Mouse (Mus musculus): ENCODE results near the gene Kynu. TPM values are rescaled to one million over a fixed set of nuclear protein-coding genes. Genes with fewer than 3 reads are reported as not detected.

Gene Kynu
- polyA plus RNA-seq, 1 experiment from 2014 or later = 20.0 TPM

DNA sequence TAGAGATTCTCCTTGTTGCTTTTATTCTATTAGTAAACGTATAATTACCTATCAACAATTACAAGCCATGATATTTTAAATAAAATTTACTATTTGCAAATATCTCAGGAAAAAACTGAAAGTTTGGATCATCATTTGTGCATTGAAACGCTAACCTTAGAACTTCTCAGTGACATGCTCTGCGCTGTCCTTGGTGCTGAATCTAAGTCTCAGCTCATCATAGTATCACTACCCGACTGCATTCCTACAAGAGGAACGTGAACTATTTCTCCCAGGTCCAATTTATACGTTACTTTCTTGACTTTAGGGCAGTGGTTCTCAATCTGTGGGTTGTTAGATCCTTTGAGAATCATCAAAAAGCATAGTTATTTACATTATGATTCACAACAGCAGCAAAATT is 58.4 kb downstream of the Kynu start:
- DNase-seq (peak; percentile 23), ATAC-seq (no peak)
- Histone ChIP-seq H3K4me3 (ENCODE audit: low read depth, low read length) (no peak overlapping the region), H3K4me1 (ENCODE audit: insufficient read depth) (no peaks in the 10 kb centered on the region), H3K9me3 (ENCODE audit: low read length) (no peaks in the 10 kb centered on the region), H3K36me3 (replicated peaks; ENCODE audit: insufficient read depth, low read length) (0 out of 2 replicates have a peak, but pooled peaks cover 2% of the 10 kb centered on the region), H3K27ac (ENCODE audit: low read depth) (no peak overlapping the region), H3K4me2 (ENCODE audit: low read depth, low read length) (no peak overlapping the region), H3K9ac (replicated peaks) (no peak overlapping the region), H3K27me3 (ENCODE audit: insufficient read depth, low read length) (no peaks in the 10 kb centered on the region)
- no peak for TF ChIP-seq CTCF (IDR thresholded peaks at IDR 0.05; ENCODE audit: low read depth)
- TF ChIP-seq EP300 (IDR thresholded peaks at IDR 0.05; ENCODE audit: low read depth) = no peak
- 12% methylated on average over 6 of the region's 6 CpGs for WGBS (ENCODE audit: insufficient replicate concordance)

DNA sequence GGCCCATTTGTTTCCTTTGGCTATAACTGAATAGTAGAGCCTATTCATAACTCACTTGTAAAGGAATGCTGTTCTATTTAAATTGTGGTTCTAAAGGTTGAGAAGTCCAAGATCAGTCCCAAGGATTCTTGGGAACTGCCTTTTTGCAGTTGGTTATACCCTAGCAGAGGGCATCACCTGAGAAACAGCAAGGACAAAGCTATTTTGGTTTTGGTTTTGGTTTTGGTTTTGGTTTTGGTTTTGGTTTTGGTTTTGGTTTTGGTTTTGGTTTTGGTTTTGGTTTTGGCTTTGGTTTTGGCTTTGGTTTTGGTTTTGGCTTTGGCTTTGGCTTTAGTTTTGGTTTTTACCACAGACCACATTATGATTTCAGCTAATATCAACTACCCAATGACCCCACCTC is 66.0 kb downstream of the Kynu start:
- H3K9me3 ChIP-seq (ENCODE audit: low read length) = no peaks in the 10 kb centered on the region
- H3K4me3 ChIP-seq (ENCODE audit: low read depth, low read length) = no peak overlapping the region
- no peaks in the 10 kb centered on the region for H3K4me1 ChIP-seq (ENCODE audit: insufficient read depth)
- H3K27ac ChIP-seq (ENCODE audit: low read depth) = no peak overlapping the region
- TF ChIP-seq CTCF (IDR thresholded peaks at IDR 0.05; ENCODE audit: low read depth) = no peak
- TF ChIP-seq EP300 (IDR thresholded peaks at IDR 0.05; ENCODE audit: low read depth) = no peak
- no peak overlapping the region for H3K4me2 ChIP-seq (ENCODE audit: low read depth, low read length)
- no peaks in the 10 kb centered on the region for H3K27me3 ChIP-seq (ENCODE audit: insufficient read depth, low read length)
- H3K36me3 ChIP-seq (replicated peaks; ENCODE audit: insufficient read depth, low read length) = no peaks in the 10 kb centered on the region
- H3K9ac ChIP-seq (replicated peaks) = no peak overlapping the region
- no peak for ATAC-seq
- DNase-seq = no peak

DNA sequence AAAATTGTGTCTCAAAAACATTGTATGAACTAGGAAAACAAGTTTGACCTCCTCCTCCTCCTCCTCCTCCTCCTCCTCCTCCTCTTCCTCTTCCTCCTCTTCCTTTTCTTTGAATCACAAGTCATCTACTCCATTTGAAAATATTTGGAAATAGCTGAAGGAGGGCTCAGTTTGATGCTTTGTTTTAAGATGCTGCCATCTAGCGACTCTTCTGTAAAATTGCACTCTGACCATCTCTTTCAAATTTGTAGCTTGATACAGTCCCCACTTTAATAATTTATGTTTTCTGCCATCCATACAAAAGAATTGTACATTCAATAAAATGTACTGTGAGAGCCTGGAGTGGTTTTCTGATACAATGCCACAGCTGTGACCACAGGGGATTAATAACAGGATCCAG is 67.7 kb downstream of the Kynu start:
- Histone ChIP-seq H3K36me3 (replicated peaks; ENCODE audit: insufficient read depth, low read length) (no peaks in the 10 kb centered on the region), H3K4me1 (ENCODE audit: insufficient read depth) (no peaks in the 10 kb centered on the region), H3K9ac (replicated peaks) (no peak overlapping the region), H3K27me3 (ENCODE audit: insufficient read depth, low read length) (no peaks in the 10 kb centered on the region), H3K27ac (ENCODE audit: low read depth) (no peak overlapping the region), H3K9me3 (ENCODE audit: low read length) (no peaks in the 10 kb centered on the region), H3K4me3 (ENCODE audit: low read depth, low read length) (no peak overlapping the region), H3K4me2 (ENCODE audit: low read depth, low read length) (no peak overlapping the region)
- ATAC-seq (no peak), DNase-seq (no peak)
- TF ChIP-seq CTCF (IDR thresholded peaks at IDR 0.05; ENCODE audit: low read depth) (peak; percentile 60), EP300 (IDR thresholded peaks at IDR 0.05; ENCODE audit: low read depth) (no peak)
- 0% methylated on average over 1 of the region's 1 CpGs for WGBS (ENCODE audit: insufficient replicate concordance)

DNA sequence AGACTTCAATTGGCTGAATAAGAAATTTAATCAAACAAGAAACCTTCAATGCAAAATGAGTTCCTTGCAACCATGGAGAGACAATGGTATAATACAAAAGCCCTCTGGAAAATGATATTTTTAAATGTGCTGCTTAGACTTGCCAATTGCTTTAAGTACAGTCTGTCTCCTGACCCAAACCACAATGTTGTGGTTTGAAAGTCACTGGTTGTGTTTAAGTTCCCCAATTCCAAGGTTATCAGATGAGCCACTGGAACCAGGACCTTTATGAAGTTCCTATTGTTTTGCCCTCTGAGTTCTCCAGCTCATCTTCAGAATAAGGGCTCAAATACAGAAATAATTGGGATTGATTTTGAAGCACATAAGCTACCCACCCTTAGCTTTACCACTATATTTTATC is 76.7 kb downstream of the Kynu start:
- Histone ChIP-seq H3K27ac (ENCODE audit: low read depth) (no peak overlapping the region), H3K4me2 (ENCODE audit: low read depth, low read length) (no peak overlapping the region), H3K4me3 (ENCODE audit: low read depth, low read length) (no peak overlapping the region), H3K36me3 (replicated peaks; ENCODE audit: insufficient read depth, low read length) (0 out of 2 replicates have a peak, but pooled peaks cover 3% of the 10 kb centered on the region), H3K27me3 (ENCODE audit: insufficient read depth, low read length) (no peaks in the 10 kb centered on the region), H3K4me1 (ENCODE audit: insufficient read depth) (no peaks in the 10 kb centered on the region), H3K9me3 (ENCODE audit: low read length) (no peaks in the 10 kb centered on the region), H3K9ac (replicated peaks) (no peak overlapping the region)
- no peak for ATAC-seq
- TF ChIP-seq CTCF (IDR thresholded peaks at IDR 0.05; ENCODE audit: low read depth) (no peak), EP300 (IDR thresholded peaks at IDR 0.05; ENCODE audit: low read depth) (no peak)
- DNase-seq = no peak

DNA sequence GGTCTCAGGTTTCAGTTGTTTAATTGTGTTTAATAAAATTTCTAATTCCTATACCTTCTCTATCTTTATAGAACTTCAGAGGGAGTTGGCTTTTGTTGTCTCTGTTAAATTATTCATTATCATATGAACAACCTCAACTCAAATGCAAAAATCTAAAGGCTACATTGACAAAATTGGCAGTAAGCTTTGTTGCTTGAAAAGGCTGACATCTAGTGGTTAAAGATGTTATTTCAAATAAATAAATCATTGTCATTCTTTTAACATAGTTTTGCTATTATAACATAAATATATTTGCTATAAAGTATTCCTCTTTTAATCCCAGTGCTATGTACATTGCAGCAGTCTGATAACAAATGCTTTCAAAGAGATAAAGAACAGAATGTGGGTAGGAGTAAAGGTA is 81.4 kb downstream of the Kynu start:
- Histone ChIP-seq H3K9me3 (ENCODE audit: low read length) (no peaks in the 10 kb centered on the region), H3K4me1 (ENCODE audit: insufficient read depth) (no peaks in the 10 kb centered on the region), H3K36me3 (replicated peaks; ENCODE audit: insufficient read depth, low read length) (0 out of 2 replicates have a peak, but pooled peaks cover 3% of the 10 kb centered on the region), H3K4me3 (ENCODE audit: low read depth, low read length) (no peak overlapping the region), H3K27ac (ENCODE audit: low read depth) (no peak overlapping the region), H3K4me2 (ENCODE audit: low read depth, low read length) (no peak overlapping the region), H3K27me3 (ENCODE audit: insufficient read depth, low read length) (no peaks in the 10 kb centered on the region), H3K9ac (replicated peaks) (no peak overlapping the region)
- no peak for TF ChIP-seq EP300 (IDR thresholded peaks at IDR 0.05; ENCODE audit: low read depth)
- peak; percentile 32 for TF ChIP-seq CTCF (IDR thresholded peaks at IDR 0.05; ENCODE audit: low read depth)
- no peak for DNase-seq
- ATAC-seq = no peak

DNA sequence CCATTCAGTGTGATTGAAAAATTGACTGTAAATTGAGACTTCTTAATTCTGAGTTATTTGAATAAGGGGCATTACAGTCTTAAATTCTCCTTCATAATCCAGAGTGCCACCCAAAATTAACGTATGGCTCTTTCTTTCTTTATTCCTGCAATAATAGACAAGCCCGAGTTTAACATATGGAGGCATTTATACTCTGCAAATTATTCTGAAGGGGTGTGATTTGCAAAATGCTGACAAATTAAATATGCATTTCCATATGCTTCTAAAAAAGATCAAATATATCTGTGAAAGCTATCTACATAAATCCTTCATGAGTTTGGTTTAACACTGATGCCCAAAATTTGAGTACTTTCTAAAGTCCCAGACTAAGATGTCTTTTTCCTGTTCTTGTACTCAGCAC is 91.8 kb downstream of the Kynu start:
- no peaks in the 10 kb centered on the region for H3K36me3 ChIP-seq (replicated peaks; ENCODE audit: insufficient read depth, low read length)
- no peaks in the 10 kb centered on the region for H3K4me1 ChIP-seq (ENCODE audit: insufficient read depth)
- no peak overlapping the region for H3K4me2 ChIP-seq (ENCODE audit: low read depth, low read length)
- no peak overlapping the region for H3K9ac ChIP-seq (replicated peaks)
- no peak overlapping the region for H3K4me3 ChIP-seq (ENCODE audit: low read depth, low read length)
- ATAC-seq = no peak
- TF ChIP-seq CTCF (IDR thresholded peaks at IDR 0.05; ENCODE audit: low read depth) (no peak), EP300 (IDR thresholded peaks at IDR 0.05; ENCODE audit: low read depth) (no peak)
- H3K27ac ChIP-seq (ENCODE audit: low read depth) = no peak overlapping the region
- no peaks in the 10 kb centered on the region for H3K27me3 ChIP-seq (ENCODE audit: insufficient read depth, low read length)
- DNase-seq = no peak
- 73% methylated on average over 2 of the region's 2 CpGs for WGBS (ENCODE audit: insufficient replicate concordance)
- H3K9me3 ChIP-seq (ENCODE audit: low read length) = no peaks in the 10 kb centered on the region

DNA sequence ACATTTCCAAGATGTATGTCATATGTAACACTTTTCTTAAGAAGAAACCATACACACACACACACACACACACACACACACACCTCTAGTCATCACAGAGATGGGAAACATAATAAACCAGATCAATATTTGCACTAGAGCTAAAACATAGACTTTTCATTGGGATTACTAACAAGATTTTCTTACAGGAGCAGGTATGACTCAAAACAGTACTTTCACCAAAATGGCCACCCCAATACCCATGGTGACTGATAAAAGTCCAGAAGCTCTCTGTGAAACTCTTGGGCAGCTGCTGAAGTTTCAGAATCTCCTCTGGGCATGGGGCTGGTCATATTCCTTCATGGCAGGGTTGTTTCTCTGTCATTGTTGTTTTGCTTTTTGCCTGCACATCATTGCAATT is 114.5 kb downstream of the Kynu start:
- H3K27ac ChIP-seq (ENCODE audit: low read depth) = no peak overlapping the region
- DNase-seq = no peak
- H3K9ac ChIP-seq (replicated peaks) = no peak overlapping the region
- no peaks in the 10 kb centered on the region for H3K4me1 ChIP-seq (ENCODE audit: insufficient read depth)
- H3K9me3 ChIP-seq (ENCODE audit: low read length) = no peaks in the 10 kb centered on the region
- no peaks in the 10 kb centered on the region for H3K27me3 ChIP-seq (ENCODE audit: insufficient read depth, low read length)
- ATAC-seq = no peak
- H3K36me3 ChIP-seq (replicated peaks; ENCODE audit: insufficient read depth, low read length) = 0 out of 2 replicates have a peak, but pooled peaks cover 2% of the 10 kb centered on the region
- no peak overlapping the region for H3K4me3 ChIP-seq (ENCODE audit: low read depth, low read length)
- no peak for TF ChIP-seq EP300 (IDR thresholded peaks at IDR 0.05; ENCODE audit: low read depth)
- TF ChIP-seq CTCF (IDR thresholded peaks at IDR 0.05; ENCODE audit: low read depth) = no peak
- H3K4me2 ChIP-seq (ENCODE audit: low read depth, low read length) = no peak overlapping the region
